Mouse (Mus musculus) frontal cortex, adult 2 months (tissue): ENCODE results near the gene Mrvi1. TPM values are rescaled to one million over a fixed set of nuclear protein-coding genes. Genes with fewer than 3 reads are reported as not detected.
"Not testable (repeated sequence)": the region's sequence is repeated elsewhere in the genome, so short reads cannot be mapped to it uniquely, and the experiment has no call there.

ENCODE experiments used
- DNase-seq, 2 experiments: peaks; one replicate each; pipeline ENCODE4 v3.0.0; 2022; ENCODE audit warnings: low spot score in 1 of 2; ENCODE audit errors: extremely low spot score in 1 of 2
- polyA plus RNA-seq: library from polyadenylated mRNA; depleted of rRNA; stranded (reverse); fragments of >200 nt; gene quantifications from 2 replicates; pipeline ENCODE4 v1.2.3, GENCODE M21; 2012

Gene Mrvi1
- polyA plus RNA-seq, 1 experiment, result 2.0 TPM

DNA sequence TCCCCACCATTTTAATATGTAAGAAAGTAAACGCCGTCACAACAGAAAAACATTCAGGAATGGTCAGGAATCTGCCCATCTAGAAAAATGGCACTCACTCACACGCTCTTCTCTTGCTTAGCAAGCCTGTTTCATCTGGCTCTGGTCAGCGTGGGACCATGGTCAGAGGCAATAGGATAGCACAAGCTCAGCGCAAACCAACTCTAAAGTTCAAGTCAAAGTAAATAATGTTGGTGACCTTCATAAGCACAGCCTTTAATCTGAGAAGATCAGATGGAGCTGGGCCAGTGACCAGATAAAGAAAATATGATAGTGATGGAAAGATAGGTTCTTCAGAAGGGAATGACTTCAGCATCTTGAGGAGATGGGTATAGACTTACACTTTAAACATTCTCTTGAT lies 37.9 kb downstream of the Mrvi1 start:
- no peak for DNase-seq

DNA sequence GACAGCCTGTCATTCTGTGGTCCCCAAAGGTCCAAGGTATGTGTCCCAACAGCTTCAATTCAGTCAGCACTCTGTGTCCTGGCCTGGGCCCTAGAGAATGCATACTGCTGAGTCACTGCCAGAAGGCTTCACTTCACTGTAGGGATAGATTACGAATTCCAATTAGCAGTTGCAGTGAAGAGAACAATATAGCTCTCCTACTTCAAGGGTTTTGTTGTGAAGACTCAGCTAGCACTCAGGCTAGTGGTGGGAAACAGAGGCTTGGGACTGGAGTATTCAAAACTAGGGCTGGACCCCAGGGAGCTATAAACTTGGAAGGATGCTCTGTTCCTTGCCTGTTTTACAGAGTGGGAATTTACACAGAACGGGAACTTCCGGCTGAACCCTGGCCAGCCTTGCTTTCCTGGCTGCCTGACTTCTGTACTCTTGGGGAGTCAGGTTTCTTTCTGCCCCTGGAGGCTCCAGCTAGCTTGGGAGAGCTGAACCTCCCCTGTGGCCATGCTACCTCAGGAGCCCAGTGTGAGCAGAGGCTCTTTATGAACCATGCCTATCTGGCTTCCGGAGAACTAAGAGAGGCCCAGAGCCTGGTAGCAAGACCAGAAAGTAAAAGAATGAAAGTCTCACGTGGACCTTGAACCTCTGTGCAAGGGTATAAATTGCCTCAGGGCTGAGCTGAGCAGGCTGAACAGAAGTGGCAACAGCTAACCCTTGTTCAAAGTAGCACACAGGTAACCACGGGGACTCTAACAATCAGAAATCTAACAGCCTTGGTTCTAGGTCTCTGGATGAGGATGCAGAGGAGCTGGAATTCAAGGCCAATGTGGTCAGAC lies 40.3 kb downstream of the Mrvi1 start:
- no peak for DNase-seq

GRCm38 (mm10) chr7:110941116-110941521 lies 41.1 kb downstream of the Mrvi1 start:
- no peak for DNase-seq

DNA sequence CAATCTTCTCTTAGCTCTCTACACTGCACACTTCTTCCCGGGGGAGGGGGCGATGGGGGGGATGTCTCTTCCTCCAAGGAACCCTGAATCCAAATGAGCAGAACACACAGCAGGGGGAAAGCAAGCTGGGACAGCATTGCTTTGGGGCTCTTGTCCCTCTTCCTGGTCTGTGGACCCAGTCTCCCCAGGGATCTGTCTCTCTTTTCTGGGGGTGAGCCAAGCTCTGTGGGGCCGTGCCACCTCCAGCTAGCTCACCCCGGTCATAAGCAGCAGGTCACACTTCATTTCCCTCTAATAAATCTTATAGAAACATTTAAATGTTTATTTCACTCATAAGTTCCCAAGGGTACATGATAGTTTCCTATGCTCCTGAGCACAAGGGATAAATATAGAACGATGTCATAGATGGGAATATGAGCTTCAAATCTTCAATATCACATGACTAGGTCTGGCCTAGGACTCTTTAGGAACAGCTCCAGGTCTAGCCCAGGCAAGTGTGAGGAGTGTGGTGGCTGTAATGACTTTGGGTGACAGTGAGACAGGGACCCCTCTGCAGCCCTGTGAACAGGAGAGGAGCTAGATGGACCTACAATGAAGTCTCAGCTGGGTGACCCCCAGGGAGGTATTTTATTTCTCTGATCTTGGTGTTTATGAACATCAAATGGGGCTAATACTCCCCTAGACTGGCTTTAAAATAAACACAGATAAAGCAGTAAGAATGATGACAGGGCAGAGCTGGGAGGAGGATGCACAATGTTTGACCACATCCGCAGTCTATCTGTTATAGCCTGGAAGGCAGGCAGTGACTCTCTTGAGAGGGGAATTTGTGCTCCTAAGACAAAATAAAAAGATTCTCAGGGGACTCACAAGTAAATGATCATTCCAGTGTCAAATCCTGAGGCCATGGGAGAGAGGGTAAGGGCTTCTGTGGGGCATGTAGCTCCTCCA lies 46.2 kb downstream of the Mrvi1 start:
- DNase-seq, result no peak

GRCm38 (mm10) chr7:110933999-110934398 lies 48.3 kb downstream of the Mrvi1 start:
- DNase-seq, result no peak

DNA sequence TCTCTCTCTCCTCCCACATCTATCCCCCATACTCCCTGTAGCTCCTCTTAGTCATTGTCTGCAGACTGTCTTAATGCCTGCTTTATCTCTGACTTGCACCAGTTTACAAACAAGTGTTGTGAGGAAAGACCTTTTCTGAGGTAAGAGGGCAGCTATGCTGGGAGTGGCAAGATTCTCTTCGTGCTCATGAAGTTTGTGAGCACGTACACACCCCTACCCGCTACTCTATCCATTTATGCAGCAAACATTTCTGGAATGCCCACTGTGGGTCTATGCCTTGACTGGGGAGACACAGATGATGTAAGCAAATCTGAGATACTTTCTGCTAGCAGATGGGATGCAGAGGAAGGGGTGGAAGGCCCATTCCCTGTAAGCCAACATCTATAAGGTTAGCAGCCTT lies 48.9 kb downstream of the Mrvi1 start:
- no peak for DNase-seq

DNA sequence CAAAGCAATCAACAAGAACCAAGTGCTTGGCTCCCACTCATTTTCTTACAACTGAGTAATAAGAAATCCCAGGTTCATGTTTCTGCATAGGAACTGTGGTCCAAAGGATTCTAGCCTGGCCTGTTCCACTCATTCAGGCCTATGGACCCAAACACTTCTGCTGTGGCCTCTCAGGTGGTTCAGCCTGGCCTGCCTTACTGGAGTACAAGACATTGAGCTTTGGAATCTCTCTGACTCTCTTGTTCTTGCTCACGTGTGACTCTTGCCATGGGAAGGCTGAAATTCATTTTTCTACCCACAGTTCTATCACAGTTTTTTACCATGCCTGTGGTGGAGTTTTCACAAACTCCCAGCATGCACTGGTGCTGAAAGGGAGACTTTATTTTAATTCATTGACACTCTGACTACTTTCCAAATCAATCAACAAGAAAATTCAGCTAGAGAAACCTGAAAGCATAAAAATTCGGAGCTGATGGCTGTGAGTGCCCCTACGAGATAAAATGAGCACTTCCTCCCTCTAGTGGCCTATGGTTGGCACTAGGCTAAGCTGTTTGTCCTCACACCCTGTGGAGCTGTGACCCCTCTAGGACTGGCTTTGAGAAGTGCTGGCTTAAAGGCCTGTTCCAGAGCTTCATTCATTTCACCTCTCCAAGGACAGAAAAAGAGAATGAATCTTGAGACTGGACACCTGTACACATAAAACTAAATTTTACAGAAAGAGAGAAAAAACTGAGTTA lies 52.0 kb downstream of the Mrvi1 start:
- peak in 1 of 2 experiments; percentile 73 for DNase-seq

GRCm38 (mm10) chr7:110926562-110926961 lies 55.7 kb downstream of the Mrvi1 start:
- DNase-seq, result no peak

- no peak for DNase-seq
These were observed 61.7 kb downstream of the Mrvi1 start for GRCm38 (mm10) chr7:110920331-110921261.

DNA sequence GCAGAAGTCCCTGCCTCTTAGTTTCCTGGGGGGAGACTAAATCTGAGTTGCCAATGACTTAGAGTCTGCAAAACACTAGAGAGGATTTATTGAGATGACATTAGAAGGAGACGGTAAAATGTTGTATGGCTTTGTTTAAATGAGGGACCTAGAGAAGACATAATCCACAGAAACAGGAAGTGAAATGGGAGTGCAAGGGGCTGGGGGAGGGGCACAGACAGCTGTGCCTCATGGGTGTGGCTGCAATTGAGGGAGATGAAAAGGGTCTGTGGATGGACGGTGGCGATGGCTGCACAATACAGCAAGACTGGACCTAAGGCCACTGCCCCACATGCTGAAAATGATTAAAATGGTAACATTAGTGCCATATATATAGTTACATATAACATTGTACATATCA lies 62.5 kb downstream of the Mrvi1 start:
- no peak for DNase-seq

- no peak for DNase-seq
These were observed 66.3 kb downstream of the Mrvi1 start for GRCm38 (mm10) chr7:110915913-110916312.

- no peak for DNase-seq
These were observed 67.7 kb downstream of the Mrvi1 start for GRCm38 (mm10) chr7:110914531-110914930.

DNA sequence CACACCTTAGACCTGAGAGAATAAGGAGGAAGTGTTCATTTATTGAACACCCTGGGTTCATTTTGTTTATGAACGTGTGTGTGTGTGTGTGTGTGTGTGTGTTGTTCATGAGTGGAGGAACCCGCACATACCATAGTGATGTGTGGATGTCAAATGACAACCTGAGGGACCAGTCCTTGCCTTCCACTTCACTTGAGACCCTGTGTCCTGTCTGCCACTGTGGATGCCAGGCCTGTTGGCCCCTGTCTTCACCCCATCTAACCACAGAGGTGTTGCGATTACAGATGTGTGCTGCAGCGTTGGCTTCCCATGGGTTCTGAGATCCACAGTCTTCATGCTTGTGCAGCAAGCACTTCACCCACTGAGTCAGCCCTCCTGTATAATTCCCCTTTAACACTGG lies 68.5 kb downstream of the Mrvi1 start:
- no peak for DNase-seq

DNA sequence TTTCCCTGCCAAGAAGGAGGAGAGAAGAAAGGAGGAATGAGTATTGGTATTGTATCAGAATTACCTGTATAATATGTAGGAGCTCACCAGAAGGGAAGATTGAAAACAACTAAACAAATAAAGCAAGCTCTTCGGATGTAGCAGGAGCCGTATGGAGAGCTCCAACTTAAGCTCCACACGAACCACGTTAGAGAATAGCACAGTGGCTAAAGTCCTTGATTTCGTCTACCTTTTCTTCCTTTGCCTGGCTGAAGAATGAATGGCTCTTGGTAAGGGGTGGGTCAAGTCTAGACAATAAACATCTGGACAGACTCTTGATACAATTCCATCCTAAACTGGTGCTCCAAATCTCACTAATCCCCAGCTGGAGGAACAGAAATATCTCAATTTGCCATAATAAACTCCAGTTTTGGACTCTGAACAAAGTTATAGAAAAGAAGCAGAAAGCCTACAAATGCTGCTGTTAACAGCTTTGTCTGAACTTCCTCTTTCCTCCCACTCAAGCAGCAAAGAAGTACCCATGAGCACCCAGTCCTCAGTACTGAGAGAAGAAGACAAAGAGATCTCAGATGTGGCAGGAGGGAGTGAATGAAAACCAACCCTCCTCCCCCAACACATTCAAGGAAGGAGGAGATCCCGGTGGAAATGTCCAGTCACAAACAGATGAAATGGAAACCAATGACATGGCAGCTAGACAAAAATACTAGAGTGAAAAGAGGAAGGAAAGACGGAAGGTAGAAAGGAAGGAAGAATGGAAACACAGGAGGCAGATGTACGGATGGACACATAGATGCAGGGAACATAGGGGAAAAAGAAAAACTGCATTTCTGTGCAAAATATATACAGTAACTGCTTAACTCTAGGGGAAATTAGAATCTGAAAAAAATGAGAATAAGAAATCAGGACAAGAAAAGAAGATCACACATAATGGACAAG lies 73.8 kb downstream of the Mrvi1 start:
- no peak for DNase-seq

GRCm38 (mm10) chr7:110906566-110906965 lies 75.7 kb downstream of the Mrvi1 start:
- no peak for DNase-seq

DNA sequence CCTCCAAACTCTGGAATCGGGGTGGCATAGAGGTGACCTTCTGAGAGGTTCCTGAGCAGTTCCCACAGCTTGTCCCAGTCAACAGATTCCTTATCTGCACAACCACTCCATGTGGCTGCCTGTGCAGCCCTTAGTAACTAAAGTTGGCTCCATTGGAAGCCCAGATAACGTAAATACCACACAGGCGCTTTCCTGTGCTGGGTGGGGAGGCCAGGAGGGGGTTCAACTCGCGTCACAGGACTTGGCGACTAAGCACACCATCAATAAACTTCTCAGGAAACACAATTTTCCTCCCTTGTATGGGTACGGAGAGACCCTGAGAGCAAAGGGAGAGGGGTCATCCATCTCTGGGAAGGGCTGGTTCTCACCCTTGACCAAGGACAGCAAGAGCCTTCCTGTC lies 79.0 kb downstream of the Mrvi1 start:
- DNase-seq, result no peak

- no peak for DNase-seq
These were observed 85.1 kb downstream of the Mrvi1 start for GRCm38 (mm10) chr7:110897202-110897601.

DNA sequence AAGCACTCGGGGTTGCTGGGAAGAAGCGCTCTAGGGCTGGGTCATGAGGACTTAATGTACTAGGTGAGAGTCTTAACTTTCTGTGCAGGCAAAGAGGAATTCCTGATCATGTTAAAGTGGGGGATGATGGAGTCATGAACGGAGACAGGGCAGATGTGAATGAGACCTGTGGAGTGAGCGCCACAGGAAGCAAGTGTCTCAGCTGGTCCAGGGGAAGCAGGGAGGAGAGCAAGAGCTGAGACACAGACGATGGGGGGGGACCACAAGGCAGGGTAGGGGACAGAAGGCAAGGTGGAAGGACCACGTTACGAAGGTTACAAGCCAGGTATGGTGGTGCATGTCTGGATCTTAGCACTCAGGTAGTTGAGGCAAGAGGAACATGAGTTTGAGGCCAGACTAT lies 85.8 kb downstream of the Mrvi1 start:
- DNase-seq, result no peak

DNA sequence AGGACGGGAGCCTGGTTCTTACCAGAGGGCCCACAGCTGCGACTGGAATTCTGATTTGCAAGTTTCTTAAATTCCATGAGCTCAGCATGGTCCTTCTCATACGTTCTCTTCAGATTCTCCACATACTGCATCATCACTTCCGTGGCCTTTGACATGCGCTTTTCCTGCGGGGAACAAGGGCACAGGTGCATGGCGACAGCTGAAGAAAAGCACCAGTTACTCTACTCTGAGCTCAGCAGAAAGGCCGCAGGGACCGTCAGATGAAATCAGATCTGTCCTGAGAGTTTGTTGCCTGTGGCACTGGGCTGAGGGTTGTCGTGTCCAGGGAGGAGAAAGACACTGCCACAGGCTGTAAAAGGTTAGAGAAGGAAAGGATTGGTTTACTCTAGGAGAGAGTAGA lies 86.5 kb downstream of the Mrvi1 start:
- DNase-seq, result not testable (repeated sequence)
